Mouse (Mus musculus) liver, embryonic 15.5 days (tissue): ENCODE results near the gene Dcaf12l2. TPM values are rescaled to one million over a fixed set of nuclear protein-coding genes. Genes with fewer than 3 reads are reported as not detected.

Source experiments
- ATAC-seq: fragments of 200-750 bp; cut with Nextera tagmentation; 2 replicates; pipeline ENCODE4 v1.8.0; 2017; ENCODE audit warnings: moderate number of reproducible peaks, mild to moderate bottlenecking, moderate library complexity; ENCODE audit not compliant: insufficient read depth
- H3K27ac ChIP-seq: fragments of 300-500 bp; sonication (generic); replicated peaks from 2 replicates; pipeline ENCODE4 v1.5.1; 2015; ENCODE audit warnings: mild to moderate bottlenecking, inconsistent platforms
- H3K27me3 ChIP-seq: fragments of 300-500 bp; sonication (generic); 2 replicates; pipeline ENCODE4 v1.6.1; 2015; ENCODE audit warnings: mild to moderate bottlenecking, inconsistent platforms
- H3K36me3 ChIP-seq: fragments of 300-500 bp; sonication (generic); replicated peaks from 2 replicates; pipeline ENCODE4 v1.6.1; 2015; ENCODE audit warnings: moderate library complexity, mild to moderate bottlenecking, inconsistent platforms
- H3K4me1 ChIP-seq: fragments of 300-500 bp; sonication (generic); replicated peaks from 2 replicates; pipeline ENCODE4 v1.6.1; 2015; ENCODE audit warnings: inconsistent platforms
- H3K4me2 ChIP-seq: fragments of 300-500 bp; sonication (generic); 2 replicates; pipeline ENCODE4 v1.6.1; 2015; ENCODE audit warnings: moderate library complexity, mild to moderate bottlenecking, inconsistent platforms
- H3K4me3 ChIP-seq: fragments of 300-500 bp; sonication (generic); replicated peaks from 2 replicates; pipeline ENCODE4 v1.5.1; 2015; ENCODE audit warnings: mild to moderate bottlenecking, inconsistent platforms
- H3K9ac ChIP-seq: fragments of 300-500 bp; sonication (generic); 2 replicates; pipeline ENCODE4 v1.6.1; 2015; ENCODE audit warnings: moderate library complexity, mild to moderate bottlenecking, inconsistent platforms
- H3K9me3 ChIP-seq: fragments of 300-500 bp; sonication (generic); replicated peaks from 2 replicates; pipeline ENCODE4 v1.6.1; 2016; ENCODE audit warnings: inconsistent platforms
- WGBS: fragments of 180-500 bp; shearing (Covaris S2); methylation state at CpG from one replicate; pipeline ENCODE4 v1.1.7; 2015; ENCODE audit warnings: mixed read lengths; ENCODE audit not compliant: insufficient replicate concordance; 5-methylcytosine and 5-hydroxymethylcytosine counted together
- polyA plus RNA-seq: library from polyadenylated mRNA; unstranded; fragments of >200 nt; fragmentation: Nextera tagmentation; extraction: Ambion mirVana; gene quantifications from 2 replicates; pipeline ENCODE4 v1.2.1, GENCODE M21; 2015

Gene Dcaf12l2
- 0.12 TPM in 2 replicates for polyA plus RNA-seq

DNA sequence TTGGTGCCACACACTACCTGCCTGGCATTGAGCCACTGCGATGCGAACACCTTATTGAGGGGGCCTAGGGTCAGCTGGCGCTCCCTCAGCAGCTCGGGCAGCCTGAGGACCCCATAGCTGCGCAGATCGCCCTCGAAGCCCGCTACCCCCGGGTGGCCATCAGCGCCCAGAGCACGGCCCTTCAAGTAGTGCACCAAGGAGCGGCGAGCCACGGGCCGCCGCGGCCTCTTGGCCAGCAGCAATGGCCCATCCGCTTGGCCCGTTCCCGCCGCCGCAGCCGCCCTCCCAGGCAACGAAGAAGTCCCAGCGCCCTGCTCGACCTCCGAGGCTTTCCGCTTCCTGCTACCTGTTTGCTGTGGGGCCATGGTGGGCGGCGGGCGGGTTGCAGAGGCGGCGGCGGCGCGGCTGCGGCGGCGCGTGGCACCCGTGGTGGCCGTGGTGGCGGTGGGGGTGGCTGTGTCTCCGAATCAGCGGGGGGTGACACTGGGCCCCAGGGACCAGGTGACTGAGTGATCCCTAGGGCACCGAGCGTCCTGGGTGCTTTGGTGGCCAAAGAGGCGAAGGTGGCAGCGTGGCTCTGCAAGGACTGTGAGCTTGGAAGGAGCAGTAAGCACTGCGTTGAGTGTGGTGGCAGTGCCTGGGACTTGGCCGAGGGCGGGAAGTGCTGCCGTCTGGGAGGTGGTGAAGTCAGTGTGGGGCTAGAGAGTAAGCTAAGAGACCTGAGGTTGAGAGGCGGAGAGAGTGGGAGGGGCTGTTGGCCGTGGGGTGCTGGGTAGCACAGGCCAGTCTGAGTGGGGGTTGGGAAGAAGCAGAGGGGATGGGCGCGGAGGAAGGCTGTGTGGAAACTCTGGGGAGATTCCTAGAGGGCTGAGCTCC is at the start of gene Dcaf12l2:
Gene Dcaf12l2 (minus strand): TSS at position 697 of the 876 bp plus-strand sequence.
- no peak within 1 kb of the TSS for H3K9ac ChIP-seq
- H3K4me1 ChIP-seq: no peaks in the 10 kb centered on the region
- no peaks in the 10 kb centered on the region for H3K9me3 ChIP-seq
- ATAC-seq: no peak
- H3K4me2 ChIP-seq: peak within 1 kb of the TSS; percentile 54
- 14% methylated on average over 57 of the region's 57 CpGs for WGBS
- H3K36me3 ChIP-seq: no peaks in the 10 kb centered on the region
- no peak within 1 kb of the TSS for H3K27ac ChIP-seq
- H3K4me3 ChIP-seq: peak within 1 kb of the TSS; percentile 22; the same call in 1 of the 2 replicates
- no peaks in the 10 kb centered on the region for H3K27me3 ChIP-seq

DNA sequence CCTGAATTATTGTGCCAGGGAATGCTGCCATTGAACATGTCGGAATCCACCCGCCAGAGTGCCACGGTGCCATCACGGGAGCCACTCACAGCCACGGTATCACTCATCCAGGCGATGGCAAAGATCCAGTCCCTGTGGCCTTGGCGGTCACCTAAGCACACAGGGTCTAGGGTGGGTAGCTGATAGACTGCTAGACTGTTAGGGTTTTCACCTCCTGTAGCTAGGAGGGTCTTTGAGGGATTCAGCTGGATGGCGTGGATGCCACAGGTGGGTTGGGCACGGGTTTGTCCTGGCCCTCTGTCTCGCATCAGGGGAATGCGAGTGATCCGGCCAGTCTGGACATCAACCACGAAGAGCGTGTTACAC is 879 bp downstream of the Dcaf12l2 start:
- H3K9ac ChIP-seq: no peak overlapping the region
- no peaks in the 10 kb centered on the region for H3K27me3 ChIP-seq
- H3K4me2 ChIP-seq: 0 out of 2 replicates have a peak overlapping the region, but pooled peaks have one; percentile 54
- no peak overlapping the region for H3K27ac ChIP-seq
- H3K36me3 ChIP-seq: no peaks in the 10 kb centered on the region
- H3K9me3 ChIP-seq: no peaks in the 10 kb centered on the region
- no peaks in the 10 kb centered on the region for H3K4me1 ChIP-seq
- no peak overlapping the region for H3K4me3 ChIP-seq
- no peak for ATAC-seq
- 57% methylated on average over 14 of the region's 14 CpGs for WGBS
